Mouse (Mus musculus) left cerebral cortex, adult 18-20 months (tissue): ENCODE results near the gene Erfe. TPM values are rescaled to one million over a fixed set of nuclear protein-coding genes. Genes with fewer than 3 reads are reported as not detected.

Experiments
- DNase-seq, 2 experiments: peaks; one replicate each; pipeline ENCODE4 v3.0.0; 2021 to 2022; ENCODE audit warnings: low spot score in 2 of 2, mixed read lengths in 1 of 2
- total RNA-seq, 2 experiments: library from RNA; stranded (reverse); gene quantifications; 2 replicates each; pipeline ENCODE4 v1.2.3; 2021

Erfe gene
- total RNA-seq, 2 experiments from 2014 or later = 0.30 to 0.58 TPM

- DNase-seq = no peak
Observed at GRCm38 (mm10) chr1:91370055-91370454, 3.8 kb downstream of the Erfe start.

- no peak for DNase-seq
Observed at GRCm38 (mm10) chr1:91373414-91373835, 7.2 kb downstream of the Erfe start.

GRCm38 (mm10) chr1:91380453-91381090, 14.3 kb downstream of the Erfe start:
- peak; percentile 80 to 85 for DNase-seq

GRCm38 (mm10) chr1:91381091-91381471, 14.9 kb downstream of the Erfe start:
- no peak for DNase-seq

- DNase-seq = no peak
Observed at GRCm38 (mm10) chr1:91390369-91390768, 24.1 kb downstream of the Erfe start.

- DNase-seq = no peak
Observed at GRCm38 (mm10) chr1:91397927-91398259, 31.7 kb downstream of the Erfe start.

GRCm38 (mm10) chr1:91398260-91399062, 32.2 kb downstream of the Erfe start, which contains the start of gene Ilkap:
Gene Ilkap, minus strand, starts transcription at chr1:91398815.
- DNase-seq = peak; percentile 68 to 78

- no peak for DNase-seq
Observed at GRCm38 (mm10) chr1:91404976-91405375, 38.7 kb downstream of the Erfe start.

- no peak for DNase-seq
Observed at GRCm38 (mm10) chr1:91405406-91406169, 39.4 kb downstream of the Erfe start.

GRCm38 (mm10) chr1:91407819-91408218, 41.6 kb downstream of the Erfe start:
- DNase-seq = no peak

- DNase-seq = no peak
Observed at GRCm38 (mm10) chr1:91411631-91412285, 45.5 kb downstream of the Erfe start.

- peak in 1 of 2 experiments; percentile 36 for DNase-seq
Observed at GRCm38 (mm10) chr1:91412286-91413029, 46.2 kb downstream of the Erfe start.

- DNase-seq = peak; percentile 79 to 90
Observed at GRCm38 (mm10) chr1:91413030-91413506, 46.8 kb downstream of the Erfe start.

GRCm38 (mm10) chr1:91413536-91413897, 47.3 kb downstream of the Erfe start:
- DNase-seq = no peak

- DNase-seq = peak; percentile 38 to 45
Observed at GRCm38 (mm10) chr1:91413898-91414594, 47.8 kb downstream of the Erfe start, which contains the start of gene Hes6. Gene Hes6, minus strand, starts transcription at chr1:91414038.

- no peak for DNase-seq
Observed at GRCm38 (mm10) chr1:91414903-91415302, 48.7 kb downstream of the Erfe start.

GRCm38 (mm10) chr1:91415311-91415710, 49.1 kb downstream of the Erfe start:
- no peak for DNase-seq

GRCm38 (mm10) chr1:91417991-91418390, 51.8 kb downstream of the Erfe start:
- DNase-seq = no peak

GRCm38 (mm10) chr1:91419862-91420600, 53.8 kb downstream of the Erfe start:
- no peak for DNase-seq
